Mouse (Mus musculus) ES-Bruce4 (cell line): ENCODE results near the gene Flot1. TPM values are rescaled to one million over a fixed set of nuclear protein-coding genes. Genes with fewer than 3 reads are reported as not detected.

Experiments used
- H3K27ac ChIP-seq: 2 replicates; pipeline ENCODE4 v1.5.1; 2012; ENCODE audit warnings: low read length, inconsistent platforms; ENCODE audit not compliant: insufficient read depth
- H3K27me3 ChIP-seq: 2 replicates; pipeline ENCODE4 v1.6.1; 2012; ENCODE audit warnings: mild to moderate bottlenecking, low read length, inconsistent platforms; ENCODE audit not compliant: control insufficient read depth, poor library complexity, insufficient read depth, severe bottlenecking
- H3K36me3 ChIP-seq: 2 replicates; pipeline ENCODE4 v1.6.1; 2012; ENCODE audit warnings: inconsistent platforms, mild to moderate bottlenecking, low read length, moderate library complexity; ENCODE audit not compliant: control insufficient read depth, poor library complexity, insufficient read depth, severe bottlenecking
- H3K4me1 ChIP-seq: one replicate; pipeline ENCODE4 v1.8.1; 2011; ENCODE audit warnings: low read length; ENCODE audit not compliant: control insufficient read depth, insufficient read depth
- H3K4me3 ChIP-seq: 2 replicates; pipeline ENCODE4 v1.5.1; 2011; ENCODE audit warnings: low read depth, mild to moderate bottlenecking, low read length
- H3K9ac ChIP-seq: 2 replicates; pipeline ENCODE4 v1.6.1; 2012; ENCODE audit warnings: low read depth, mild to moderate bottlenecking, inconsistent platforms; ENCODE audit not compliant: poor library complexity, severe bottlenecking
- H3K9me3 ChIP-seq: replicated peaks from 2 replicates; pipeline ENCODE4 v1.6.1; 2012; ENCODE audit warnings: mild to moderate bottlenecking, low read length, inconsistent platforms; ENCODE audit not compliant: control insufficient read depth, poor library complexity, insufficient read depth, severe bottlenecking
- CTCF ChIP-seq: IDR thresholded peaks from one replicate; pipeline ENCODE4 v1.8.1; 2011; ENCODE audit warnings: low read depth, low read length
- EP300 ChIP-seq: IDR thresholded peaks from 2 replicates; pipeline ENCODE4 v1.6.1; 2011; ENCODE audit warnings: low read depth, low read length; ENCODE audit not compliant: insufficient read depth
- POLR2A ChIP-seq: IDR thresholded peaks from one replicate; pipeline ENCODE4 v1.8.1; 2011; ENCODE audit warnings: low read length; ENCODE audit not compliant: insufficient read depth
- polyA plus RNA-seq: library from polyadenylated mRNA; stranded (reverse); fragments of >200 nt; gene quantifications from 2 replicates; pipeline ENCODE4 v1.2.4, GENCODE M21; 2011; ENCODE audit warnings: low read depth; ENCODE audit not compliant: missing spikeins, insufficient read depth, insufficient read length

Gene Flot1
- polyA plus RNA-seq, 1 experiment, result 47.4 TPM

GRCm38 (mm10) chr17:35829737-35830136 is 6.7 kb downstream of the Flot1 start:
- H3K27ac ChIP-seq, result no peak overlapping the region
- no peaks in the 10 kb centered on the region for H3K27me3 ChIP-seq
- peaks cover 12% of the 10 kb centered on the region for H3K36me3 ChIP-seq
- TF ChIP-seq EP300 (peak; percentile 51; the same call in 1 of the 2 replicates), CTCF (peak; percentile 94), POLR2A (no peak)
- H3K9me3 ChIP-seq, result no peaks in the 10 kb centered on the region
- no peak overlapping the region for H3K9ac ChIP-seq
- H3K4me1 ChIP-seq, result no peaks in the 10 kb centered on the region
- H3K4me3 ChIP-seq, result no peak overlapping the region

GRCm38 (mm10) chr17:35832400-35833238 is 9.6 kb downstream of the Flot1 start:
- H3K4me3 ChIP-seq, result no peak overlapping the region
- H3K27me3 ChIP-seq, result no peaks in the 10 kb centered on the region
- H3K9ac ChIP-seq, result no peak overlapping the region

GRCm38 (mm10) chr17:35833239-35833751 is 10.3 kb downstream of the Flot1 start:
- Histone ChIP-seq H3K27ac (no peak overlapping the region), H3K27me3 (no peaks in the 10 kb centered on the region), H3K4me3 (no peak overlapping the region), H3K4me1 (no peaks in the 10 kb centered on the region), H3K36me3 (peaks cover 35% of the 10 kb centered on the region), H3K9ac (no peak overlapping the region), H3K9me3 (no peaks in the 10 kb centered on the region)
- TF ChIP-seq EP300, result no peak
- TF ChIP-seq CTCF, result no peak
- no peak for TF ChIP-seq POLR2A

More at GRCm38 (mm10) chr17:35832400-35833238, 9.6 kb downstream of the Flot1 start:
- H3K4me1 ChIP-seq, result no peaks in the 10 kb centered on the region
- H3K9me3 ChIP-seq, result no peaks in the 10 kb centered on the region
- TF ChIP-seq EP300 (no peak), CTCF (no peak), POLR2A (no peak)
- H3K36me3 ChIP-seq, result peaks cover 35% of the 10 kb centered on the region
- H3K27ac ChIP-seq, result no peak overlapping the region

DNA sequence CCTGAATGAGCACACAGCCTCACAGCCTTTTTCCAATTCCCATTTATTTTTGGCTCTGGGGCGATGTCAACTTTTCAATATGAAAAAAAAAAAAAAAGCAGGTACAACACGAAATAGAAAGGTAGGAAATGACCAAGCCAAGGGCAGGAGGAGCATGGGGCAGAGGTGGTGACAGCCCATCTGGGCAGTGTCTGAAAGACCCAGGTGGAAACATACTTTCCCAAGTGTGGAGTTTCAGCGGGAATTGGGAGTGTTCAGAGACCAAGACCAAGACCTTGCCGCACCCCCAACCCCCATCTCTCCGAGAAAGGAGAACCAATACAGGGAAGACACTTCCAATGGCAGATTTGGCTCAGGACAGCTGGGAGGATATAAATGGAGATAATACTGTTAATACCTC is 10.9 kb downstream of the Flot1 start:
- H3K4me3 ChIP-seq, result no peak overlapping the region
- no peaks in the 10 kb centered on the region for H3K9me3 ChIP-seq
- no peak for TF ChIP-seq POLR2A
- no peak for TF ChIP-seq EP300
- no peaks in the 10 kb centered on the region for H3K4me1 ChIP-seq
- H3K27ac ChIP-seq, result no peak overlapping the region; the same call in 1 of the 2 replicates
- no peaks in the 10 kb centered on the region for H3K27me3 ChIP-seq
- no peak overlapping the region for H3K9ac ChIP-seq
- H3K36me3 ChIP-seq, result peaks cover 35% of the 10 kb centered on the region

DNA sequence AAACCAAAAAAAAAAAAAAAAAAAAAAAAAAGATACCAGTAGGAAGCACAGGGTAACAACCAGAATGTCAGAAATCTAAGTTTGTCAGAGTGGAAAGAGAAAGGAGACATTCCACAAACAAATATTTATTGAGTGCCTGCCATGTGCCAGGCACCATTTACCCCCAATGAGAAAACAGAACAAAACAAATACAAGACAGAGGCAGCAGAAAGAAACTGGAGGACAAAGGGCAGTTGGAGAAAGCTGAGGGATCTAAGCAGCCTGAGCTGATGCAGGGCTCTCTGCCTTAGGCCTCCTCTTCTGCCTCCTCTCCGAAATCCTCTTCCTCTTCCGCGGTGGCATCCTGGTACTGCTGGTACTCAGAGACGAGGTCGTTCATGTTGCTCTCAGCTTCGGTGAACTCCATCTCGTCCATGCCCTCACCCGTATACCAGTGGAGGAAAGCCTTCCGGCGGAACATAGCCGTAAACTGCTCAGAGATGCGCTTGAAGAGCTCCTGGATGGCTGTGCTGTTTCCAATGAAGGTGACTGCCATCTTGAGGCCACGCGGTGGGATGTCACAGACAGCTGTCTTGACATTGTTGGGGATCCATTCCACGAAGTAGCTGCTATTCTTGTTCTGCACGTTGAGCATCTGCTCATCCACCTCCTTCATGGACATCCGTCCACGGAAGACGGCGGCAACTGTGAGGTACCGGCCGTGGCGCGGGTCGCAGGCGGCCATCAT is 11.8 kb downstream of the Flot1 start:
- Histone ChIP-seq H3K27ac (peak overlapping the region; percentile 20; the same call in 1 of the 2 replicates), H3K4me3 (peak overlapping the region; percentile 94), H3K9me3 (no peaks in the 10 kb centered on the region), H3K27me3 (no peaks in the 10 kb centered on the region), H3K4me1 (no peaks in the 10 kb centered on the region), H3K36me3 (peaks cover 35% of the 10 kb centered on the region), H3K9ac (peak overlapping the region; percentile 64)
- peak; percentile 2 for TF ChIP-seq CTCF
- TF ChIP-seq EP300, result no peak
